Mouse (Mus musculus): Measurements from ENCODE around the gene Exosc2.

DNA sequence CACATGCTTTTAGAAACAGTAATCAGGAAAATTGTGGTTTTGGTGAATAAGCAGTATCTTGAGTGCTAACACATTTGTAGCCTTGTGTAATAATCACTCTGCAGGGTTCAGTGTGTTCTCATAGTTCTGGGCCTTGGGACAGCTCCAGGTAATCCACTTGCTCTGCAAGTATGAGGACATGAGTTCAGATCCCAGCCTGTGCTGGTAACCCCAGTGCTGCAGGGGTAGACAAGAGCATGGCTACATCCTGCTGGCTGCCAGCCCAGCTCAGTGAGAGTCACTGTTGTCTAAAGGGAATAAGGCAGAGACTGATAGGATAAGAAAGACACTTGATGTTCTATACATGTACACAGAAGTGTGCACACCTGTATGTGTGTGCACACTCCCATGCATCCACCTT lies 35.4 kb downstream of the Exosc2 start:
- TF ChIP-seq ZNF384 (IDR thresholded peaks at IDR 0.05; ENCODE audit: low read depth, low read length) = no peak
- no peak for TF ChIP-seq HCFC1 (IDR thresholded peaks at IDR 0.05; ENCODE audit: borderline replicate concordance, insufficient read depth, low read length)
- no peak for TF ChIP-seq CHD2 (IDR thresholded peaks at IDR 0.05; ENCODE audit: low read depth, low read length)

All from ES-E14 (cell line).